Mouse (Mus musculus): ENCODE data around the gene Slc22a3. TPM values are rescaled to one million over a fixed set of nuclear protein-coding genes. Genes with fewer than 3 reads are reported as not detected.

The Slc22a3 gene
- polyA plus RNA-seq (2014; fragmentation: Illumina TruSeq; extraction: RNeasy Lipid Tissue Mini Kit (QIAGEN cat#74804); ENCODE audit: low read depth, low replicate concordance): 5.0 TPM

GRCm38 (mm10) chr17:12507654-12508204 lies at the start of gene Slc22a3:
Gene Slc22a3 (minus strand): TSS chr17:12507704.

GRCm38 (mm10) chr17:12377981-12378705 lies 129.4 kb downstream of the Slc22a3 start, which contains the start of gene Plg:
Gene Plg (plus strand): TSS chr17:12378608.

Other genes starting within 250 kb of the Slc22a3 start
- 6.5 TPM for gene Map3k4, start 188.9 kb downstream of the Slc22a3 start, polyA plus RNA-seq (2014; fragmentation: Illumina TruSeq; extraction: RNeasy Lipid Tissue Mini Kit (QIAGEN cat#74804); ENCODE audit: low read depth, low replicate concordance)
- not detected for gene Plg, start 129.1 kb downstream of the Slc22a3 start, polyA plus RNA-seq (2014; fragmentation: Illumina TruSeq; extraction: RNeasy Lipid Tissue Mini Kit (QIAGEN cat#74804); ENCODE audit: low read depth, low replicate concordance)
- gene Slc22a2, start 76.4 kb upstream of the Slc22a3 start, polyA plus RNA-seq (2014; fragmentation: Illumina TruSeq; extraction: RNeasy Lipid Tissue Mini Kit (QIAGEN cat#74804); ENCODE audit: low read depth, low replicate concordance): not detected
- not detected for gene Slc22a1, start 168.1 kb upstream of the Slc22a3 start, polyA plus RNA-seq (2014; fragmentation: Illumina TruSeq; extraction: RNeasy Lipid Tissue Mini Kit (QIAGEN cat#74804); ENCODE audit: low read depth, low replicate concordance)

All from adrenal gland, adult 10 weeks (tissue).